Mouse (Mus musculus) midbrain, embryonic 11.5 days (tissue): ENCODE data around the gene Slc29a4. TPM values are rescaled to one million over a fixed set of nuclear protein-coding genes. Genes with fewer than 3 reads are reported as not detected.

Experiments
- ATAC-seq: fragments of 200-750 bp; cut with Nextera tagmentation; 2 replicates; pipeline ENCODE4 v1.8.0; 2017; ENCODE audit warnings: moderate TSS enrichment, moderate library complexity; ENCODE audit not compliant: low FRiP score
- DNase-seq: peaks from one replicate; pipeline ENCODE4 v3.0.0; 2015; ENCODE audit warnings: low spot score; ENCODE audit errors: missing footprints
- H3K27ac ChIP-seq: fragments of 300-500 bp; sonication (generic); 2 replicates; pipeline ENCODE4 v1.5.1; 2014; ENCODE audit warnings: low read depth, low read length
- H3K27me3 ChIP-seq: fragments of 300-500 bp; sonication (generic); 2 replicates; pipeline ENCODE4 v1.6.1; 2014; ENCODE audit warnings: mild to moderate bottlenecking, low read length, moderate library complexity, mixed read lengths; ENCODE audit not compliant: control insufficient read depth, insufficient read depth
- H3K36me3 ChIP-seq: fragments of 300-500 bp; sonication (generic); 2 replicates; pipeline ENCODE4 v1.6.1; 2014; ENCODE audit warnings: mild to moderate bottlenecking, low read length, moderate library complexity, mixed read lengths; ENCODE audit not compliant: control insufficient read depth, insufficient read depth
- H3K4me1 ChIP-seq: fragments of 300-500 bp; sonication (generic); 2 replicates; pipeline ENCODE4 v1.6.1; 2014; ENCODE audit warnings: low read length; ENCODE audit not compliant: control insufficient read depth, insufficient read depth
- H3K4me2 ChIP-seq: fragments of 300-500 bp; sonication (generic); 2 replicates; pipeline ENCODE4 v1.6.1; 2014; ENCODE audit warnings: mild to moderate bottlenecking, moderate library complexity
- H3K4me3 ChIP-seq: fragments of 300-500 bp; sonication (generic); 2 replicates; pipeline ENCODE4 v1.5.1; 2014; ENCODE audit warnings: low read depth, low read length
- H3K9ac ChIP-seq: fragments of 300-500 bp; sonication (generic); 2 replicates; pipeline ENCODE4 v1.6.1; 2014; ENCODE audit warnings: low read length
- H3K9me3 ChIP-seq: fragments of 300-500 bp; sonication (generic); 2 replicates; pipeline ENCODE4 v1.6.1; 2016; ENCODE audit warnings: low read length; ENCODE audit not compliant: control insufficient read depth
- WGBS: fragments of 180-500 bp; shearing (Covaris S2); extraction: QIAGEN DNeasy Blood & Tissue Kit; methylation state at CpG from one replicate; pipeline ENCODE4 v1.1.7; 2014; 5-methylcytosine and 5-hydroxymethylcytosine counted together
- polyA plus RNA-seq: library from polyadenylated mRNA; unstranded; fragments of >200 nt; fragmentation: Nextera tagmentation; extraction: Ambion mirVana; gene quantifications from 2 replicates; pipeline ENCODE4 v1.2.1, GENCODE M21; 2014

Slc29a4 gene
- polyA plus RNA-seq, 1 experiment from 2014 or later: 23.2 TPM

- ATAC-seq: no peak; the same call in 1 of the 2 replicates
Measured at GRCm38 (mm10) chr5:142718486-142718885, 26.2 kb downstream of the Slc29a4 start.

GRCm38 (mm10) chr5:142719897-142720296, 27.6 kb downstream of the Slc29a4 start:
- WGBS: 92% methylated on average over 13 of the region's 13 CpGs
- Histone ChIP-seq H3K27ac (no peak overlapping the region), H3K9me3 (no peaks in the 10 kb centered on the region), H3K4me1 (peaks cover 3% of the 10 kb centered on the region; the same call in 1 of the 2 replicates), H3K9ac (no peak overlapping the region), H3K4me2 (no peak overlapping the region), H3K36me3 (0 out of 2 replicates have a peak, but pooled peaks cover under 1% of the 10 kb centered on the region), H3K4me3 (no peak overlapping the region), H3K27me3 (no peaks in the 10 kb centered on the region)
- ATAC-seq: no peak
- DNase-seq: peak; percentile 57

More at GRCm38 (mm10) chr5:142718486-142718885, 26.2 kb downstream of the Slc29a4 start:
- Histone ChIP-seq H3K27ac (no peak overlapping the region), H3K9ac (no peak overlapping the region), H3K9me3 (no peaks in the 10 kb centered on the region), H3K27me3 (no peaks in the 10 kb centered on the region), H3K4me1 (no peaks in the 10 kb centered on the region), H3K4me2 (no peak overlapping the region), H3K36me3 (0 out of 2 replicates have a peak, but pooled peaks cover 2% of the 10 kb centered on the region), H3K4me3 (no peak overlapping the region)
- DNase-seq: peak; percentile 80
- 73% methylated on average over 25 of the region's 25 CpGs for WGBS

- Histone ChIP-seq H3K4me2 (no peak overlapping the region), H3K27ac (no peak overlapping the region), H3K36me3 (peaks cover 25% of the 10 kb centered on the region), H3K4me1 (peaks cover 3% of the 10 kb centered on the region; the same call in 1 of the 2 replicates), H3K4me3 (no peak overlapping the region), H3K9ac (no peak overlapping the region), H3K27me3 (no peaks in the 10 kb centered on the region), H3K9me3 (no peaks in the 10 kb centered on the region)
- DNase-seq: peak; percentile 98
- WGBS: 13% methylated on average over 7 of the region's 7 CpGs
- peak; percentile 69 for ATAC-seq
Measured at GRCm38 (mm10) chr5:142723520-142724133, 31.3 kb downstream of the Slc29a4 start.

DNA sequence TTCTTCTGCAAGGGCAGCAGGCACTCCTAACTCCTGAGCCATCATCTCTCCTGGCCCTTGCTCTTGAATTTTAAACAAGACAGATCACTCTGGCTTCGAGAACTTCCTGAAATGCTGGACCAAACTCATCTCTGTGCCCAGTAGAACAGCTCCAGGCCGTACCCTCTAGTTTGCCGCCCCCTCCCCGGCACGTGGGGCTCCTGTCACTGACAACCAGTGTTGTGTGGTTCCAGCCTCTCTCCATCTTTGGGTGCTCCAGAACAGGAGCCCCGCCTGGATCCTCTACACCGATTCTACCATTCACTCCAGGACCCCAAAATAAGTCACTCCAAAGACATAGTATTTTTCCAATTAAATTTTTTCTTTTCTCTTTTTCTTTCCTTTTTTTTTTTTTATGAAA, 32.0 kb downstream of the Slc29a4 start:
- 95% methylated on average over 7 of the region's 7 CpGs for WGBS
- peaks cover 27% of the 10 kb centered on the region for H3K36me3 ChIP-seq
- no peak overlapping the region for H3K4me3 ChIP-seq
- H3K4me2 ChIP-seq: no peak overlapping the region
- no peaks in the 10 kb centered on the region for H3K9me3 ChIP-seq
- H3K27ac ChIP-seq: no peak overlapping the region
- no peak overlapping the region for H3K9ac ChIP-seq
- DNase-seq (peak; percentile 73), ATAC-seq (no peak)
- peaks cover 3% of the 10 kb centered on the region; the same call in 1 of the 2 replicates for H3K4me1 ChIP-seq
- H3K27me3 ChIP-seq: no peaks in the 10 kb centered on the region

DNA sequence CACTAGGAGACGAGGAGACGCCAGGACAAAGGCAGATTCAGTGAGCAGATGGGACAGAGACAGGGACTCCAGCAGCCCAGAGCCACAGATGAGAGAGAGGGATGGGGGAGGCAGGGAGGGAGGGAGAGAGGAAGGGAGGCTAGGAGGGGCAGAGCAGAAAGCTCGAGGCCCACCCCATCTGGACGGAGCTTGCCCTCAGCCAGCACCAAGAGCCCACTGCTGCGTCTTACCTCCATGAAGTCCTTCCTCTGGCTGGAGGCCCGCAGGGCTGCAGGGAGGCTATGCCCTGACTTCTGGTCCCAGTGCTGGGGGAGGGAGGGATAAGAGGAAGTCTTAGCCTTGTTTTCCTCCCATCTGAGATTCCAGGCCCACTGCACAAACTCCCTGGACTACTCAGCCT, 34.4 kb downstream of the Slc29a4 start:
- Histone ChIP-seq H3K9ac (no peak overlapping the region), H3K4me2 (no peak overlapping the region), H3K36me3 (peaks cover 43% of the 10 kb centered on the region), H3K4me1 (peaks cover 3% of the 10 kb centered on the region; the same call in 1 of the 2 replicates), H3K27ac (no peak overlapping the region), H3K9me3 (no peaks in the 10 kb centered on the region), H3K27me3 (no peaks in the 10 kb centered on the region), H3K4me3 (no peak overlapping the region)
- DNase-seq (peak; percentile 67), ATAC-seq (no peak)
- WGBS: 86% methylated on average over 6 of the region's 6 CpGs

DNA sequence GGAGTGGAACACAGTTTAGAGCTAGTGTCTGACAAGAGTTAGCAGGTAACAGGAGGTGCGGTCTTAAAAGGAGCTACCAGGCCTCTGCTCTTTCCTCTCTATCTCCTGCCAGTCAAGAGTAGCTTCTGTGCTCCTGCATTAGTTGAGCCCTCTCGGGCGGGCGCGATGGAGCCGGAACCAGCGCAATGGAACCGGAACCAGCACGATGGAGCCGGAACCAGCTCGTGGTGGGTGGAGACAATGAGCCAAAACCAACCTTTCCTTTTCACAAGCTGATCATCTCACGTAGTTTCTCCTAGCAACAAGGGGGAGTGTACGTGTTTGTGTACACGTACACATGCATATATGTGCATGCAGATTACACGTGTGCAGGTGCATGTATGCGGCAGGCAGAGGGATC, 36.0 kb downstream of the Slc29a4 start:
- peaks cover 54% of the 10 kb centered on the region for H3K36me3 ChIP-seq
- H3K27me3 ChIP-seq: no peaks in the 10 kb centered on the region
- peaks cover 3% of the 10 kb centered on the region; the same call in 1 of the 2 replicates for H3K4me1 ChIP-seq
- no peak for ATAC-seq
- H3K9me3 ChIP-seq: no peaks in the 10 kb centered on the region
- no peak overlapping the region for H3K27ac ChIP-seq
- no peak overlapping the region for H3K9ac ChIP-seq
- peak; percentile 79 for DNase-seq
- no peak overlapping the region for H3K4me3 ChIP-seq
- no peak overlapping the region for H3K4me2 ChIP-seq
- 95% methylated on average over 16 of the region's 16 CpGs for WGBS

DNA sequence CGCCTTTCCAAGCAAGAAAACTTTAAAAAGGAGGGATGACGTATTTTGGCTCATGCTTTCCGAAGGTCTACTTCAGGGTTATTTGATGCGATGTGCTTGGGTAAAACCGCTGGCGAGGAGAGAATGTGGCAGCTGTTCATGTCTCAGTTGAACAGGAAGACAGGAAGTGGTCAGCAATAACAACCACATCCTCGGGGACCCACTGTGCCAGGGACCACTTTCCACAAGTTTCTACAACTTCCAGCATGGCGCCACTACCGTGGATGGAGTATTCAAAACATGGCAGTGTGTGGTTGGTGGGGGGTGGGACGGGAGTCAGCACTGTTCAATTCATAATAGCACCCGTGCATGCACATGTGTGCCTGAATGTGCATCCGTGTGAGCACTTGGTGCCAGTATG, 38.0 kb downstream of the Slc29a4 start:
- no peak for ATAC-seq
- H3K4me2 ChIP-seq: no peak overlapping the region
- DNase-seq: peak; percentile 76
- WGBS: 94% methylated on average over 12 of the region's 12 CpGs
- H3K27me3 ChIP-seq: no peaks in the 10 kb centered on the region
- H3K36me3 ChIP-seq: peaks cover 60% of the 10 kb centered on the region
- no peak overlapping the region for H3K27ac ChIP-seq
- H3K9me3 ChIP-seq: no peaks in the 10 kb centered on the region
- no peak overlapping the region for H3K9ac ChIP-seq
- no peaks in the 10 kb centered on the region for H3K4me1 ChIP-seq
- H3K4me3 ChIP-seq: no peak overlapping the region

GRCm38 (mm10) chr5:142731916-142732315, 39.6 kb downstream of the Slc29a4 start:
- H3K27me3 ChIP-seq: no peaks in the 10 kb centered on the region
- DNase-seq (no peak), ATAC-seq (no peak)
- H3K27ac ChIP-seq: no peak overlapping the region
- 92% methylated on average over 11 of the region's 11 CpGs for WGBS
- H3K4me2 ChIP-seq: no peak overlapping the region
- H3K9me3 ChIP-seq: no peaks in the 10 kb centered on the region
- no peak overlapping the region for H3K4me3 ChIP-seq
- H3K4me1 ChIP-seq: no peaks in the 10 kb centered on the region
- H3K9ac ChIP-seq: no peak overlapping the region
- peaks cover 65% of the 10 kb centered on the region for H3K36me3 ChIP-seq

DNA sequence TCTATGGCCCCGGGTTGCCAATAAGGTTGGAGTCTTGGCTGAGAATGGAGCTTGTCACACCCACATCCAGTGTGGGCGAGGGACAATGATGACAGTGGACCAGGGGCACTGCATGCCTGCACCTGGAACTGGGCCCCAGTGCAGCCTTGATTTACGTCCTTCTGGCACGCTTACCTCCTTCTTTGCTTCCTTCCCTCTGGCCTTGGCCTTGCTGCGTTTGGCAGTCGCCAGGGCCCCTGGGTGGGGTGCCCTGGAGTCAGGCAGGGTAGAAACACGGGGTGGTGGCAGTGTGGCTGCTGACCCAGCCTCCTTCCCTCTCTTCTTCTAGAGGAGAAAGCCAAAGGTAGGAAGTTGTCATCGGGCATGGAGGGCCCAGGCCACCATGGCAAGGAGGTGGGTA, 47.6 kb downstream of the Slc29a4 start:
- Histone ChIP-seq H3K4me1 (no peaks in the 10 kb centered on the region), H3K36me3 (peaks cover 58% of the 10 kb centered on the region), H3K4me3 (no peak overlapping the region), H3K27me3 (no peaks in the 10 kb centered on the region), H3K4me2 (no peak overlapping the region), H3K27ac (no peak overlapping the region), H3K9ac (no peak overlapping the region), H3K9me3 (no peaks in the 10 kb centered on the region)
- 97% methylated on average over 8 of the region's 8 CpGs for WGBS
- DNase-seq: no peak
- no peak for ATAC-seq
